Comparison of ENCODE assay signal across 8 mouse cellular contexts in genomic region chr19:46484518-46484917, GRCm38 (mm10). TPM values are rescaled to one million over a fixed set of nuclear protein-coding genes. Genes with fewer than 3 reads are reported as not detected.
DNase-seq lines count a peak whose midpoint lies in the region; ATAC-seq and TF ChIP-seq lines count a peak whose summit lies in the region.

No protein-coding gene starts in this region.

- peaks cover 60% of the 10 kb centered on the region for H3K36me3 ChIP-seq in midbrain, embryonic 10.5 days
- peaks cover 5% of the 10 kb centered on the region; the same call in 1 of the 2 replicates for H3K36me3 ChIP-seq in midbrain, embryonic 11.5 days (ENCODE audit: control insufficient read depth, insufficient read depth, low read length)
- H3K36me3 ChIP-seq in hindbrain, postnatal 0 days (ENCODE audit: insufficient read depth, low read length), result 0 out of 2 replicates have a peak, but pooled peaks cover 12% of the 10 kb centered on the region
- no peaks in the 10 kb centered on the region for H3K36me3 ChIP-seq in lung, embryonic 16.5 days (ENCODE audit: control insufficient read depth, insufficient read depth, low read length)

- no peak overlapping the region for H3K4me2 ChIP-seq in midbrain, embryonic 11.5 days
- no peak overlapping the region for H3K4me2 ChIP-seq in hindbrain, postnatal 0 days (ENCODE audit: low read depth, low read length)
- no peak overlapping the region for H3K4me2 ChIP-seq in lung, embryonic 16.5 days (ENCODE audit: low read depth, low read length)

- no peak for DNase-seq in midbrain, embryonic 10.5 days (ENCODE audit: low spot score)
- DNase-seq in midbrain, embryonic 11.5 days (ENCODE audit: low spot score, missing footprints), result no peak
- peak; percentile 87 for DNase-seq in adrenal gland, postnatal 25 days
- peak; percentile 44 to 55 for DNase-seq in gastrocnemius, adult 8-10 months (ENCODE audit: low spot score in 2 of 2)
- DNase-seq in hindbrain, postnatal 0 days (ENCODE audit: low spot score), result peak; percentile 77
- DNase-seq in embryo, embryonic 11 days, result no peak

- no peak overlapping the region for H3K9ac ChIP-seq in midbrain, embryonic 11.5 days (ENCODE audit: low read length)
- H3K9ac ChIP-seq in hindbrain, postnatal 0 days (replicated peaks; ENCODE audit: low read length), result no peak overlapping the region
- H3K9ac ChIP-seq in lung, embryonic 16.5 days (ENCODE audit: low read length), result no peak overlapping the region; the same call in 1 of the 2 replicates

- 75% methylated on average over 5 of the region's 5 CpGs for WGBS in midbrain, embryonic 10.5 days
- 84% methylated on average over 5 of the region's 5 CpGs for WGBS in midbrain, embryonic 11.5 days
- WGBS in hindbrain, postnatal 0 days, result 38% methylated on average over 5 of the region's 5 CpGs
- 9% methylated on average over 5 of the region's 5 CpGs for WGBS in lung, embryonic 16.5 days

- no peaks in the 10 kb centered on the region for H3K27me3 ChIP-seq in midbrain, embryonic 10.5 days (ENCODE audit: low read depth, poor library complexity, severe bottlenecking)
- no peaks in the 10 kb centered on the region for H3K27me3 ChIP-seq in midbrain, embryonic 11.5 days (ENCODE audit: control insufficient read depth, insufficient read depth, low read length)
- no peaks in the 10 kb centered on the region for H3K27me3 ChIP-seq in hindbrain, postnatal 0 days (ENCODE audit: insufficient read depth, low read length)
- no peaks in the 10 kb centered on the region for H3K27me3 ChIP-seq in lung, embryonic 16.5 days (ENCODE audit: control insufficient read depth, insufficient read depth, low read depth, low read length)

- peak overlapping the region; percentile 65; the same call in 1 of the 2 replicates for H3K27ac ChIP-seq in midbrain, embryonic 10.5 days (replicated peaks)
- H3K27ac ChIP-seq in midbrain, embryonic 11.5 days (ENCODE audit: low read depth, low read length), result no peak overlapping the region
- H3K27ac ChIP-seq in hindbrain, postnatal 0 days, result peak overlapping the region; percentile 83
- H3K27ac ChIP-seq in lung, embryonic 16.5 days (ENCODE audit: low read length), result peak overlapping the region; percentile 87

- H3K4me1 ChIP-seq in midbrain, embryonic 10.5 days, result peaks cover 74% of the 10 kb centered on the region
- H3K4me1 ChIP-seq in midbrain, embryonic 11.5 days (ENCODE audit: control insufficient read depth, insufficient read depth, low read length), result peaks cover 26% of the 10 kb centered on the region
- peaks cover 27% of the 10 kb centered on the region for H3K4me1 ChIP-seq in hindbrain, postnatal 0 days (ENCODE audit: insufficient read depth, low read length)
- peaks cover 76% of the 10 kb centered on the region for H3K4me1 ChIP-seq in lung, embryonic 16.5 days (replicated peaks; ENCODE audit: control insufficient read depth, insufficient read depth, low read length)

- H3K9me3 ChIP-seq in midbrain, embryonic 10.5 days (replicated peaks), result no peaks in the 10 kb centered on the region
- H3K9me3 ChIP-seq in midbrain, embryonic 11.5 days (ENCODE audit: control insufficient read depth, low read length), result no peaks in the 10 kb centered on the region
- no peaks in the 10 kb centered on the region for H3K9me3 ChIP-seq in hindbrain, postnatal 0 days (ENCODE audit: low read length)
- H3K9me3 ChIP-seq in lung, embryonic 16.5 days (ENCODE audit: control insufficient read depth, low read length), result no peaks in the 10 kb centered on the region

- ATAC-seq in midbrain, embryonic 11.5 days (ENCODE audit: low FRiP score), result no peak
- peak; percentile 41; the same call in 1 of the 2 replicates for ATAC-seq in hindbrain, postnatal 0 days
- peak; percentile 69 for ATAC-seq in lung, embryonic 16.5 days (ENCODE audit: low read depth)
- no peak for ATAC-seq in megakaryocyte-erythroid progenitor cell, adult 5-6 weeks (replicated peaks; ENCODE audit: low FRiP score, low TSS enrichment, poor library complexity, severe bottlenecking)

- no peak overlapping the region for H3K4me3 ChIP-seq in midbrain, embryonic 10.5 days
- no peak overlapping the region for H3K4me3 ChIP-seq in midbrain, embryonic 11.5 days (ENCODE audit: low read depth, low read length)
- no peak overlapping the region for H3K4me3 ChIP-seq in hindbrain, postnatal 0 days (ENCODE audit: low read length)
- H3K4me3 ChIP-seq in lung, embryonic 16.5 days (ENCODE audit: low read length), result no peak overlapping the region

- no peak for TF ChIP-seq CTCF in hindbrain, postnatal 0 days (IDR thresholded peaks at IDR 0.05; ENCODE audit: low read depth)

RNA-seq across cellular contexts. Expression of gene Trim8, which starts 17.0 kb away (rescaled TPM):
- 24.6 and 27.8 TPM in 2 replicates for polyA plus RNA-seq in midbrain, embryonic 10.5 days (2016; fragmentation: Nextera tagmentation; extraction: Ambion mirVana)
- polyA plus RNA-seq in midbrain, embryonic 11.5 days (2014; fragmentation: Nextera tagmentation; extraction: Ambion mirVana), result 28.6 and 31.7 TPM in 2 replicates
- 50.9 and 52.6 TPM in 2 replicates for total RNA-seq in adrenal gland, postnatal 25 days (2021)
- 10 to 100 TPM; 22.0 to 24.0 (median 22.7) TPM for total RNA-seq in gastrocnemius, adult 8-10 months (2022)
- 108 and 115 TPM in 2 replicates for total RNA-seq in hindbrain, postnatal 0 days (2014; rRNA removed)
- polyA plus RNA-seq in hindbrain, postnatal 0 days (2015; fragmentation: Nextera tagmentation; extraction: Ambion mirVana), result 28.8 and 29.7 TPM in 2 replicates
- polyA plus RNA-seq in lung, embryonic 16.5 days (2015; fragmentation: Nextera tagmentation; extraction: Ambion mirVana), result 22.4 and 24.9 TPM in 2 replicates
- total RNA-seq in megakaryocyte-erythroid progenitor cell, adult 5-6 weeks (2014; fragmentation: Nextera tagmentation), result 20.8 and 22.3 TPM in 2 replicates
- total RNA-seq in megakaryocyte-erythroid progenitor cell, adult 5-6 weeks (2017), result 9.9 and 18.2 TPM in 2 replicates

Comparison
In these comparisons a context has a peak if more than half of its experiments do, and no peak if none do; other contexts are left out.
1. DNase-seq: peak in adrenal gland, postnatal 25 days (single experiment), gastrocnemius, adult 8-10 months (2 of 2) and hindbrain, postnatal 0 days (single experiment); none in midbrain, embryonic 10.5 days (single experiment), midbrain, embryonic 11.5 days (single experiment) and embryo, embryonic 11 days (single experiment).
2. ATAC-seq: peak in hindbrain, postnatal 0 days (single experiment) and lung, embryonic 16.5 days (single experiment); none in midbrain, embryonic 11.5 days (single experiment) and megakaryocyte-erythroid progenitor cell, adult 5-6 weeks (single experiment).